Mouse (Mus musculus) testis, adult 2 months (tissue): Measurements from ENCODE around the gene Gm15517.

Experiments used
- CTCF ChIP-seq: fragments of 200-500 bp; IDR thresholded peaks from 2 replicates; pipeline ENCODE4 v1.5.1; 2012; ENCODE audit warnings: low read depth, mild to moderate bottlenecking, inconsistent platforms, low read length, moderate library complexity; ENCODE audit not compliant: control insufficient read depth, insufficient read depth, insufficient replicate concordance
- POLR2A ChIP-seq: fragments of 200-500 bp; IDR thresholded peaks from 2 replicates; pipeline ENCODE4 v1.6.1; 2012; ENCODE audit warnings: low read depth, mild to moderate bottlenecking, inconsistent platforms, low read length, moderate library complexity; ENCODE audit not compliant: control insufficient read depth

- TF ChIP-seq POLR2A = no peak
- no peak for TF ChIP-seq CTCF
These were observed 20.3 kb downstream of the Gm15517 start for GRCm38 (mm10) chr7:44281586-44281985.
